In genomic region chr14:46821873-46822716, GRCm38 (mm10) we compare ENCODE assay signal across 8 mouse cellular contexts. TPM values are rescaled to one million over a fixed set of nuclear protein-coding genes. Genes with fewer than 3 reads are reported as not detected.
DNase-seq lines count a peak whose midpoint lies in the region; ATAC-seq lines count a peak whose summit lies in the region.

Gene Gmfb (minus strand): TSS chr14:46822242.

- H3K4me1 ChIP-seq in hindbrain, embryonic 14.5 days (replicated peaks; ENCODE audit: control insufficient read depth, insufficient read depth, low read length): peaks cover 20% of the 10 kb centered on the region

- H3K4me3 ChIP-seq in hindbrain, embryonic 14.5 days (replicated peaks; ENCODE audit: low read length): peak within 1 kb of the TSS; percentile 86

- peak within 1 kb of the TSS; percentile 87 for H3K27ac ChIP-seq in hindbrain, embryonic 14.5 days

- 0 out of 2 replicates have a peak, but pooled peaks cover 5% of the 10 kb centered on the region for H3K36me3 ChIP-seq in hindbrain, embryonic 14.5 days (replicated peaks; ENCODE audit: control insufficient read depth, insufficient read depth)

- H3K4me2 ChIP-seq in hindbrain, embryonic 14.5 days (replicated peaks): peak within 1 kb of the TSS; percentile 80

- peaks cover 7% of the 10 kb centered on the region; the same call in 1 of the 2 replicates for H3K27me3 ChIP-seq in hindbrain, embryonic 14.5 days (ENCODE audit: control insufficient read depth, insufficient read depth, low read length)

- peak; percentile 98 for ATAC-seq in hindbrain, embryonic 14.5 days (ENCODE audit: low FRiP score)

- H3K9ac ChIP-seq in hindbrain, embryonic 14.5 days: peak within 1 kb of the TSS; percentile 88

- DNase-seq in R1 (ENCODE audit: low read depth, low spot score): peak; percentile 90
- DNase-seq in cerebellum, postnatal 25 days: peak; percentile 98 to 99
- DNase-seq in frontal cortex, postnatal 25 days (ENCODE audit: low spot score in 2 of 2): peak; percentile 94 to 98
- peak; percentile 97 for DNase-seq in hindbrain, embryonic 14.5 days (ENCODE audit: low spot score)
- DNase-seq in left cerebral cortex, adult 11 months (ENCODE audit: low spot score): peak; percentile 92
- DNase-seq in lung, postnatal 4 days: peak; percentile 97
- peak; percentile 87 for DNase-seq in retina, postnatal 7 days (ENCODE audit: low read depth, low spot score)
- peak; percentile 98 for DNase-seq in urinary bladder, adult 2 months (ENCODE audit: low spot score)

- 1% methylated on average over 65 of the region's 65 CpGs for WGBS in hindbrain, embryonic 14.5 days

- no peaks in the 10 kb centered on the region for H3K9me3 ChIP-seq in hindbrain, embryonic 14.5 days (ENCODE audit: control insufficient read depth, low read length)

RNA-seq across cellular contexts. Expression of gene Gmfb, which starts in this region (rescaled TPM):
- polyA plus RNA-seq in hindbrain, embryonic 14.5 days (2014; fragmentation: Nextera tagmentation; extraction: Ambion mirVana): 149 and 166 TPM in 2 replicates
- 41.3 and 47.1 TPM in 2 replicates for polyA plus RNA-seq in urinary bladder, adult 2 months (2012; rRNA removed)

Comparison
In these comparisons a context has a peak if more than half of its experiments do, and no peak if none do; other contexts are left out.
1. Peak in every context shown above with its lines: DNase-seq, ATAC-seq, H3K4me3 ChIP-seq and H3K27ac ChIP-seq.